Mouse (Mus musculus) MEL (cell line): ENCODE results near the gene Zic5. TPM values are rescaled to one million over a fixed set of nuclear protein-coding genes. Genes with fewer than 3 reads are reported as not detected.

Experiments
- DNase-seq: peaks from one replicate; pipeline ENCODE4 v3.0.0; 2011; ENCODE audit warnings: low read depth, low spot score
- H3K27ac ChIP-seq: 2 replicates; pipeline ENCODE4 v1.5.1; 2012; ENCODE audit warnings: low read depth, mild to moderate bottlenecking, control low read depth, low read length, moderate library complexity; ENCODE audit not compliant: control insufficient read depth
- H3K27me3 ChIP-seq, 2 experiments: fragments of 150-350 bp in 1 of 2; sonication (generic) in 1 of 2; 2 replicates each; pipeline ENCODE4 v1.6.1; 2012; ENCODE audit warnings: low read length in 2 of 2, mild to moderate bottlenecking in 2 of 2, improper control_type of control experiment in 1 of 2, moderate library complexity in 1 of 2; ENCODE audit not compliant: insufficient read depth in 2 of 2, control insufficient read depth in 1 of 2
- H3K36me3 ChIP-seq, 2 experiments: 2 replicates each; pipeline ENCODE4 v1.6.1; 2012 to 2014; ENCODE audit warnings: low read length in 2 of 2, improper control_type of control experiment in 1 of 2, inconsistent platforms in 1 of 2, mild to moderate bottlenecking in 1 of 2; ENCODE audit not compliant: insufficient read depth in 2 of 2, control insufficient read depth in 1 of 2
- H3K4me1 ChIP-seq, 2 experiments: fragments of 150-350 bp in 1 of 2; sonication (generic) in 1 of 2; 2 replicates each; pipeline ENCODE4 v1.6.1; 2012; ENCODE audit warnings: low read length in 2 of 2, improper control_type of control experiment in 1 of 2, mild to moderate bottlenecking in 1 of 2; ENCODE audit not compliant: insufficient read depth in 2 of 2, control insufficient read depth in 1 of 2
- H3K4me3 ChIP-seq, 2 experiments: fragments of 150-350 bp in 1 of 2; sonication (generic) in 1 of 2; 2 replicates each; pipeline ENCODE4 v1.5.1; 2012; ENCODE audit warnings: low read depth in 2 of 2, low read length in 2 of 2, mild to moderate bottlenecking in 2 of 2, moderate library complexity in 2 of 2, control low read depth in 1 of 2, improper control_type of control experiment in 1 of 2; ENCODE audit not compliant: control insufficient read depth in 1 of 2, insufficient read depth in 1 of 2
- H3K79me2 ChIP-seq: 2 replicates; pipeline ENCODE4 v1.6.1; 2012; ENCODE audit warnings: mild to moderate bottlenecking, low read length, moderate library complexity; ENCODE audit not compliant: control insufficient read depth, poor library complexity, insufficient read depth
- H3K9ac ChIP-seq: 2 replicates; pipeline ENCODE4 v1.6.1; 2012; ENCODE audit warnings: low read depth, mild to moderate bottlenecking, control low read depth, low read length, moderate library complexity; ENCODE audit not compliant: control insufficient read depth, poor library complexity, severe bottlenecking
- H3K9me3 ChIP-seq: fragments of 150-350 bp; sonication (generic); replicated peaks from 2 replicates; pipeline ENCODE4 v1.6.1; 2012; ENCODE audit warnings: mild to moderate bottlenecking, low read length, improper control_type of control experiment, moderate library complexity; ENCODE audit not compliant: insufficient read depth
- BHLHE40 ChIP-seq: IDR thresholded peaks from 2 replicates; pipeline ENCODE4 v1.6.1; 2012; ENCODE audit warnings: low read depth, mild to moderate bottlenecking, inconsistent platforms, low read length, improper control_type of control experiment, borderline replicate concordance
- CHD2 ChIP-seq: IDR thresholded peaks from 2 replicates; pipeline ENCODE4 v1.6.1; 2011; ENCODE audit warnings: low read length, improper control_type of control experiment
- CTCF ChIP-seq, 3 experiments: IDR thresholded peaks in 2 of 3; conservative IDR thresholded peaks in 1 of 3; 2 replicates each; pipeline ENCODE4 v1.5.1; 2011 to 2012; ENCODE audit warnings: low read length in 3 of 3, low read depth in 2 of 3, mild to moderate bottlenecking in 2 of 3, improper control_type of control experiment in 1 of 3, inconsistent platforms in 1 of 3, mixed read lengths in 1 of 3, moderate library complexity in 1 of 3; ENCODE audit not compliant: control insufficient read depth in 1 of 3, insufficient read depth in 1 of 3, poor library complexity in 1 of 3, severe bottlenecking in 1 of 3
- E2F4 ChIP-seq: IDR thresholded peaks from 2 replicates; pipeline ENCODE4 v1.6.1; 2011; ENCODE audit warnings: low read depth, low read length, improper control_type of control experiment, borderline replicate concordance
- ELF1 ChIP-seq: IDR thresholded peaks from 2 replicates; pipeline ENCODE4 v1.6.1; 2014; ENCODE audit warnings: low read depth, mild to moderate bottlenecking, inconsistent platforms, low read length, improper control_type of control experiment, moderate library complexity
- ETS1 ChIP-seq: IDR thresholded peaks from 2 replicates; pipeline ENCODE4 v1.6.1; 2012; ENCODE audit warnings: low read depth, mild to moderate bottlenecking, inconsistent platforms, low read length, improper control_type of control experiment, moderate library complexity
- GABPA ChIP-seq: IDR thresholded peaks from 2 replicates; pipeline ENCODE4 v1.6.1; 2012; ENCODE audit warnings: low read depth, mild to moderate bottlenecking, inconsistent platforms, low read length, improper control_type of control experiment, moderate library complexity
- HCFC1 ChIP-seq: IDR thresholded peaks from 2 replicates; pipeline ENCODE4 v1.6.1; 2012; ENCODE audit warnings: low read depth, mild to moderate bottlenecking, inconsistent platforms, low read length, improper control_type of control experiment, moderate library complexity
- KAT2A ChIP-seq: conservative IDR thresholded peaks from 2 replicates; pipeline ENCODE4 v1.6.1; 2012; ENCODE audit warnings: low read depth, low read length, improper control_type of control experiment, inconsistent platforms
- MAFK ChIP-seq: IDR thresholded peaks from 2 replicates; pipeline ENCODE4 v1.6.1; 2011; ENCODE audit warnings: low read depth, mild to moderate bottlenecking, low read length, improper control_type of control experiment, borderline replicate concordance
- MEF2A ChIP-seq: IDR thresholded peaks from 2 replicates; pipeline ENCODE4 v1.6.1; 2014; ENCODE audit warnings: low read depth, mild to moderate bottlenecking, inconsistent platforms, low read length, improper control_type of control experiment; ENCODE audit not compliant: poor library complexity, insufficient replicate concordance, severe bottlenecking; ENCODE audit errors: extremely low read depth
- NELFE ChIP-seq: IDR thresholded peaks from 2 replicates; pipeline ENCODE4 v1.6.1; 2011; ENCODE audit warnings: low read depth, low read length, improper control_type of control experiment
- POLR2A ChIP-seq, 2 experiments: IDR thresholded peaks; 2 replicates each; pipeline ENCODE4 v1.6.1; 2011 to 2012; ENCODE audit warnings: low read length in 2 of 2, mild to moderate bottlenecking in 2 of 2, control low read depth in 1 of 2, improper control_type of control experiment in 1 of 2, low read depth in 1 of 2, moderate library complexity in 1 of 2; ENCODE audit not compliant: control insufficient read depth in 1 of 2, insufficient read depth in 1 of 2, poor library complexity in 1 of 2
- RCOR1 ChIP-seq: IDR thresholded peaks from 2 replicates; pipeline ENCODE4 v1.6.1; 2012; ENCODE audit warnings: low read depth, mild to moderate bottlenecking, inconsistent platforms, low read length, improper control_type of control experiment
- TCF12 ChIP-seq: IDR thresholded peaks from 2 replicates; pipeline ENCODE4 v1.6.1; 2014; ENCODE audit warnings: low read depth, mild to moderate bottlenecking, inconsistent platforms, low read length, improper control_type of control experiment, moderate library complexity
- ZKSCAN1 ChIP-seq: IDR thresholded peaks from 2 replicates; pipeline ENCODE4 v1.6.1; 2012; ENCODE audit warnings: low read depth, mild to moderate bottlenecking, inconsistent platforms, low read length, improper control_type of control experiment, moderate library complexity
- polyA plus RNA-seq, 2 experiments: library from polyadenylated mRNA; stranded (reverse) in 1 of 2; unstranded in 1 of 2; fragments of >175 nt in 1 of 2; fragments of >200 nt in 1 of 2; gene quantifications; 2 replicates each; pipeline versions ENCODE4 v1.2.1 to v1.2.4; 2012; ENCODE audit warnings: low replicate concordance in 2 of 2, low read depth in 1 of 2; ENCODE audit not compliant: insufficient read length in 2 of 2, insufficient read depth in 1 of 2, missing spikeins in 1 of 2
- total RNA-seq: library from RNA; depleted of rRNA; stranded (reverse); fragments of 300-350 nt; gene quantifications from 2 replicates; pipeline ENCODE4 v1.2.3, GENCODE M21; 2012

Gene Zic5
- total and polyA plus RNA-seq, 3 experiments, result 10.4 to 50.6 (median 23.6) TPM

GRCm38 (mm10) chr14:122426529-122427203 is 38.8 kb downstream of the Zic5 start:
- no peaks in the 10 kb centered on the region for H3K9me3 ChIP-seq
- H3K27me3 ChIP-seq, result no peaks in the 10 kb centered on the region
- no peaks in the 10 kb centered on the region for H3K36me3 ChIP-seq
- no peak overlapping the region for H3K27ac ChIP-seq
- no peak overlapping the region for H3K4me3 ChIP-seq
- DNase-seq, result no peak
- no peaks in the 10 kb centered on the region for H3K79me2 ChIP-seq
- no peak for TF ChIP-seq TCF12
- H3K4me1 ChIP-seq, result no peaks in the 10 kb centered on the region
- H3K9ac ChIP-seq, result no peak overlapping the region

GRCm38 (mm10) chr14:122424441-122424840 is 41.0 kb downstream of the Zic5 start:
- TF ChIP-seq ELF1 (no peak), NELFE (no peak), GABPA (no peak), TCF12 (no peak), KAT2A (no peak), ZKSCAN1 (no peak), CTCF (IDR thresholded peaks at IDR 0.05 in 2 of 3, conservative IDR thresholded peaks at IDR 0.05 in 1 of 3; ENCODE audit: control insufficient read depth in 1 of 3, insufficient read depth in 1 of 3, low read depth in 2 of 3, low read length in 3 of 3, poor library complexity in 1 of 3, severe bottlenecking in 1 of 3) (no peak), E2F4 (no peak), POLR2A (IDR thresholded peaks at IDR 0.05; ENCODE audit: control insufficient read depth in 1 of 2, insufficient read depth in 1 of 2, low read depth in 1 of 2, low read length in 2 of 2, poor library complexity in 1 of 2) (no peak), BHLHE40 (no peak), HCFC1 (no peak), ETS1 (no peak), MEF2A (no peak), MAFK (no peak), CHD2 (no peak), RCOR1 (no peak)
- no peak overlapping the region for H3K27ac ChIP-seq

More at GRCm38 (mm10) chr14:122424441-122424840, 41.0 kb downstream of the Zic5 start:
- Histone ChIP-seq H3K4me3 (no peak overlapping the region), H3K9ac (no peak overlapping the region), H3K36me3 (no peaks in the 10 kb centered on the region), H3K79me2 (no peaks in the 10 kb centered on the region), H3K4me1 (no peaks in the 10 kb centered on the region), H3K9me3 (no peaks in the 10 kb centered on the region), H3K27me3 (no peaks in the 10 kb centered on the region)
- no peak for DNase-seq
